Mouse (Mus musculus): ENCODE results near the gene Got2.

- no peak for TF ChIP-seq CTCF (IDR thresholded peaks at IDR 0.05; ENCODE audit: borderline replicate concordance, insufficient read depth, low read depth, low read length)
- no peak for TF ChIP-seq POLR2A (IDR thresholded peaks at IDR 0.05; ENCODE audit: borderline replicate concordance, insufficient read depth, low read length)
Measured at GRCm38 (mm10) chr8:95821266-95821665, 67.1 kb downstream of the Got2 start.
